Mouse (Mus musculus) C2C12 (cell line): ENCODE results near the gene Trex1. TPM values are rescaled to one million over a fixed set of nuclear protein-coding genes. Genes with fewer than 3 reads are reported as not detected.

Experiments
- H3K27me3 ChIP-seq: one replicate; pipeline ENCODE4 v1.6.1; 2011; ENCODE audit not compliant: control insufficient read depth, insufficient read depth, insufficient read length
- H3K36me3 ChIP-seq: one replicate; pipeline ENCODE4 v1.6.1; 2011; ENCODE audit not compliant: control insufficient read depth, insufficient read depth
- H3K4me3 ChIP-seq: one replicate; pipeline ENCODE4 v1.5.1; 2011; ENCODE audit warnings: mild to moderate bottlenecking, control low read depth; ENCODE audit not compliant: poor library complexity, insufficient read depth, severe bottlenecking
- H3K79me2 ChIP-seq: one replicate; pipeline ENCODE4 v1.6.1; 2011; ENCODE audit not compliant: control insufficient read depth, insufficient read depth
- H3K79me3 ChIP-seq: one replicate; pipeline ENCODE4 v1.6.1; 2011; ENCODE audit warnings: low read depth, control low read depth
- H3ac ChIP-seq: one replicate; pipeline ENCODE3; 2011; ENCODE audit warnings: low read depth; ENCODE audit not compliant: control insufficient read depth, insufficient read length
- CEBPB ChIP-seq: IDR thresholded peaks from one replicate; pipeline ENCODE4 v1.6.1; 2011; ENCODE audit warnings: low read depth, mild to moderate bottlenecking, control low read depth, moderate library complexity
- CTCF ChIP-seq: IDR thresholded peaks from one replicate; pipeline ENCODE4 v1.5.1; 2011; ENCODE audit not compliant: control insufficient read depth, insufficient read depth, insufficient read length
- FOSL1 ChIP-seq: IDR thresholded peaks from one replicate; pipeline ENCODE4 v1.8.0; 2011; ENCODE audit warnings: mild to moderate bottlenecking, low read length; ENCODE audit not compliant: poor library complexity, insufficient read depth, severe bottlenecking
- MAX ChIP-seq: IDR thresholded peaks from one replicate; pipeline ENCODE4 v1.6.1; 2011; ENCODE audit warnings: mild to moderate bottlenecking, control low read depth
- MYOD1 ChIP-seq: IDR thresholded peaks from one replicate; pipeline ENCODE4 v1.6.1; 2011; ENCODE audit warnings: low read depth; ENCODE audit not compliant: control insufficient read depth, insufficient read length
- MYOG ChIP-seq: IDR thresholded peaks from one replicate; pipeline ENCODE4 v1.6.1; 2011; ENCODE audit not compliant: control insufficient read depth, insufficient read length; ENCODE audit errors: extremely low read depth
- USF1 ChIP-seq: IDR thresholded peaks from one replicate; pipeline ENCODE4 v1.6.1; 2011; ENCODE audit warnings: low read depth, mild to moderate bottlenecking, control low read depth, moderate library complexity
- polyA plus RNA-seq: library from polyadenylated mRNA; unstranded; fragments of >200 nt; fragmentation: generic; extraction: Trizol; gene quantifications from one replicate; pipeline ENCODE4 v1.2.1, GENCODE M21; 2012; ENCODE audit warnings: missing spikeins

Gene Trex1
- polyA plus RNA-seq, 1 experiment, result 12.7 TPM

GRCm38 (mm10) chr9:109041351-109041750 lies 18.2 kb downstream of the Trex1 start:
- TF ChIP-seq USF1, result no peak
- TF ChIP-seq FOSL1, result no peak
- TF ChIP-seq CTCF, result no peak
- Histone ChIP-seq H3K4me3 (no peak overlapping the region), H3K36me3 (no peaks in the 10 kb centered on the region), H3ac (no peak overlapping the region), H3K79me2 (peaks cover 33% of the 10 kb centered on the region), H3K79me3 (peaks cover 5% of the 10 kb centered on the region), H3K27me3 (no peaks in the 10 kb centered on the region)

GRCm38 (mm10) chr9:109040906-109041305 lies 18.6 kb downstream of the Trex1 start:
- TF ChIP-seq MAX, result no peak
- TF ChIP-seq USF1, result no peak
- no peak for TF ChIP-seq MYOG
- TF ChIP-seq CEBPB, result no peak
- no peak for TF ChIP-seq CTCF
- TF ChIP-seq MYOD1, result no peak
- no peak for TF ChIP-seq FOSL1
- Histone ChIP-seq H3K36me3 (no peaks in the 10 kb centered on the region), H3ac (no peak overlapping the region), H3K79me3 (peaks cover 5% of the 10 kb centered on the region), H3K79me2 (peaks cover 33% of the 10 kb centered on the region), H3K4me3 (no peak overlapping the region), H3K27me3 (no peaks in the 10 kb centered on the region)

DNA sequence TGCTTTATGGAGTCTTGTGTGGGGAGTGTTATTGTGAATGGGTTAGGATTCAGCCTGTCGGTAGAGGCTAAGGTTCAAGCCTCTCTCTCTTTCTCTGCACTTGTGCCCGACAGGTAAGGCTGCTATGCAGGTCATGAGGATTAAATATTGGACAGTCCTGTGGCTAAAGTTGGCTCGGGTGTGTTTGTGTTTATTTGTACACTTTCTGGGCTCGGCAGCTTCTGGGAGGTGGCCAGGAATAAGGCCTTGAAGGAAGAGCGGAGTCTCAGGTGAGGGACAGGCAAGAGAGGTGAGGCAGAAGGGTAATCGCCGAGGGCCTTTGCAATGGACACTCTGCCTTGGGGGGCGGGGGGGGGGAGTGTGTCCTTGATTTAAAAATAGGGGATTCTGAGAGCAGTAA lies 19.3 kb downstream of the Trex1 start:
- Histone ChIP-seq H3K36me3 (no peaks in the 10 kb centered on the region), H3K27me3 (no peaks in the 10 kb centered on the region), H3ac (no peak overlapping the region), H3K79me2 (peaks cover 33% of the 10 kb centered on the region), H3K79me3 (peaks cover 5% of the 10 kb centered on the region), H3K4me3 (no peak overlapping the region)
- no peak for TF ChIP-seq CTCF
- TF ChIP-seq FOSL1, result no peak
- no peak for TF ChIP-seq MYOG
- TF ChIP-seq USF1, result no peak
- TF ChIP-seq MYOD1, result no peak
- TF ChIP-seq CEBPB, result no peak

DNA sequence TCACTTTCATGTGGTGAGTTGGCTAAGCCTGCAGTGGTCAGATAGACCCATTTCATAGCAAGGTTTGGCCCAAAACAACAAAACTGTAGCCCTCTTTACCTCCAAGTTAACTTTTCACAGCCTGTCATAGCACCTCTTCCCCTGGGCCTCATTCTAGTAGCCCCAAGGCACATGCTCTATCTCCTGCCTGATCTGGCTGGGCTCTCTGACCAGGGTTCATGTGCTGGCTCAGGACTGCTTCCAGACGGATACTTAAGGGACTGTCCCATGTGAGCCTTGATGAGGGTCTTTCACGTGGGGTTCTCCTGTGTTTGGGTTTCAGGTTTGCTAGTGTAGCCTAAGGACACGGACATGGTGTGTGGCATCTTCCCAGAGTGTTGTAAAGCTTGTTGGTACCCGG lies 19.9 kb downstream of the Trex1 start:
- Histone ChIP-seq H3K27me3 (no peaks in the 10 kb centered on the region), H3K4me3 (no peak overlapping the region), H3K36me3 (no peaks in the 10 kb centered on the region), H3ac (no peak overlapping the region), H3K79me3 (peaks cover 5% of the 10 kb centered on the region), H3K79me2 (peaks cover 33% of the 10 kb centered on the region)
- no peak for TF ChIP-seq USF1
- no peak for TF ChIP-seq CEBPB

- no peak for TF ChIP-seq CTCF
- TF ChIP-seq MYOG, result no peak
- TF ChIP-seq FOSL1, result no peak
- no peak for TF ChIP-seq CEBPB
- no peak for TF ChIP-seq MYOD1
- no peak for TF ChIP-seq MAX
- TF ChIP-seq USF1, result no peak
- Histone ChIP-seq H3K36me3 (no peaks in the 10 kb centered on the region), H3K79me3 (peaks cover 5% of the 10 kb centered on the region), H3ac (peak overlapping the region; percentile 57), H3K4me3 (peak overlapping the region; percentile 57), H3K79me2 (peaks cover 33% of the 10 kb centered on the region), H3K27me3 (no peaks in the 10 kb centered on the region)
These were observed 20.6 kb downstream of the Trex1 start for GRCm38 (mm10) chr9:109038901-109039364.

- Histone ChIP-seq H3K4me3 (peak within 1 kb of the TSS; percentile 57), H3K79me3 (peaks cover 5% of the 10 kb centered on the region), H3K36me3 (no peaks in the 10 kb centered on the region), H3K79me2 (peaks cover 33% of the 10 kb centered on the region), H3ac (peak within 1 kb of the TSS; percentile 57), H3K27me3 (no peaks in the 10 kb centered on the region)
- no peak for TF ChIP-seq MYOG
- no peak for TF ChIP-seq CEBPB
- no peak for TF ChIP-seq FOSL1
- no peak for TF ChIP-seq CTCF
- TF ChIP-seq USF1, result no peak
- TF ChIP-seq MYOD1, result no peak
- no peak for TF ChIP-seq MAX
These were observed 21.2 kb downstream of the Trex1 start, which contains the start of gene Shisa5 for GRCm38 (mm10) chr9:109038086-109038895. Gene Shisa5, plus strand, starts transcription at chr9:109038565.
